Mouse (Mus musculus): Measurements from ENCODE around the gene Iqcg.
"Not testable (repeated sequence)": the region's sequence is repeated elsewhere in the genome, so short reads cannot be mapped to it uniquely, and the experiment has no call there.

Iqcg gene

DNA sequence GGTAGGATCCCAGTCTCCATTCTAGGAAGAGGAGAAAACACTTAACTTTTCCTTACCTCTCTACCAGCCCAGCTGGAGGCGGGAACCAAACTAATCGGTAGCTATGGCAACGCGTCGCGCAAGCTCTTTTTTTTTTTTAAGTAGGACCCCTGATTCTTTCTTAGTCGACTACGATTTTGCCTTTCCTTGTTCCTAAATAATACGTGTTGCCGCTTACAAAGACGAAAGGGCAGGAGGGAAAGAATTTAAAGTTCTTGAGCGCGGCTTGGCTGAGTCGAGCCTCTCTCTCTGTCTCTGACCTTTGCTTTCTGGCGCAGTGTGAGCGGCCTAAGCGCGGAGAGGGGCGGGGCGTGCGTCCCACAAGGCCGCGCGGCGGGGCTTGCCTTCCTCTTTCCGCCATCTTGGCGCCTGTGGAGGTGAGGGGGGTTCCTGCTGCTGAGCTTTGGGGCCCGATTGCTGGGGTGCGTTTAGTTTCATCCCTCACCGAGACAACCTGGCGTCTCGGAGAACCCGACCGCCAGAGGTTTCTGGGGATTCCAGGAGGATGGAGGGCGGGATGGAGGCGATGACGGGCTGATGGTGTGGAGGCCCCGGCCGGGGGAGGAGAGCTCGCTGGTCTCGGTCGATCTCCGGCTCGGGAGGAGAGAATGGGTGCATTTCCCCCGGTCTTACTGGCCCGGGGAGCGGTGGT lies at the start of gene Iqcg, which contains the start of gene Rpl35a:
Gene Iqcg, minus strand, starts transcription at position 124 of the 691 bp plus-strand sequence.
Gene Rpl35a, plus strand, starts transcription at position 359 of the 691 bp plus-strand sequence.
- DNase-seq (ENCODE audit: low read depth, low spot score), result peak; percentile 94

DNA sequence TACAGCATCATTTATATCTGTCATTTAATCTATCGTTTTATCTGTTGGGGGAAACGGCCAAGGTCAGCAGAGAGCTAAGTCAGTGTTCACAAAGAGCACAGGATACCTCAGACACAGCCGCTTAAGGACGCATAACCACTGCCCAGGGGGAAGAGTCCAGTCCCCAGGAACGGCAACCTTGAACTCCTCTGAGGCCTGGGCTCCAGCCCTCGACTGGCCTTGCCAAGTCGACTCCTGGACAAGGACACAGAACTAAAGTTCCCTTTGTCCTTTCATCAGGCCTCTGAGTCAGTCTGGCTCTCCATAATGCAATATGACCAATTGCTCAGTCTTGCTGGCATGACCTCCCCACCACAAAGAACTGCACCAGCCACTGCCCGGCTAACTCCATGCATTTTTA lies 29.6 kb upstream of the Iqcg start:
- no peak for DNase-seq (ENCODE audit: low read depth, low spot score)

DNA sequence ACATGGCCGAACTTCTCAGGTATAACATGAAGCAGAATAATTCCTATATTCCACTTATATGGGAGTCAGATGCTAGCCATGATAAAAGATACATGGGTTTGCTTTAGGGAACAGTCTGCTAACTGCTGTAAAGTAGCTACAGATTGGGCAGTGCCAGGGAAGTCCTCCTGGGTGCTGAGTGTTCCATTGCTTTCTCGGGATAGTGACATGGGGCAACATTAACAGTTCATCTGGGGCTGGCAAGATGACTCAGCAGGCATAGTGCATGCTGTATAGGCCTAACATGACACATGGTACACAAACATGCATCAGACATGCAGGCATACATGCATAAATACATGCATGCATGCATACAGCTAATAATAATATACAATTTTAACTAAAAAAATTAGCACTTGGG lies 28.0 kb upstream of the Iqcg start:
- no peak for DNase-seq (ENCODE audit: low read depth, low spot score)

DNA sequence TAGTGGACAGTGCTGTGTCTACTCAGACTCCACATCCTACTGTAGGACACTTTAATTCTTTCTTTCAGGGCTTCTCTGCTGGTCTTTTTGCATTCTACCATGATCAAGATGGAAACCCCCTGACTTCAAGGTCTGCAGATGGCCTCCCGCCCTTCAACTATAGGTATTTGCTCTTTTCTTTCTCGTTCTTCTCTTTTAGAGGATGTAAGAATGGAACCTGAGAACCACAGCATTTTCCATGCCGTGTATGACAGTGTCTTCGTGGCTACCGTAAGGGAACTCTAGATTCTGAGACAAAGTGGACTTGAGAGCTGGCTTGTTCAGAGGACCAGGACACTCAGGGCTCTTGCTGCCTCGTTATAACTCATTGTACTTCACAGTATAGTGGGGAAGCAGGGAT lies 26.9 kb upstream of the Iqcg start:
- DNase-seq (ENCODE audit: low read depth, low spot score), result no peak

DNA sequence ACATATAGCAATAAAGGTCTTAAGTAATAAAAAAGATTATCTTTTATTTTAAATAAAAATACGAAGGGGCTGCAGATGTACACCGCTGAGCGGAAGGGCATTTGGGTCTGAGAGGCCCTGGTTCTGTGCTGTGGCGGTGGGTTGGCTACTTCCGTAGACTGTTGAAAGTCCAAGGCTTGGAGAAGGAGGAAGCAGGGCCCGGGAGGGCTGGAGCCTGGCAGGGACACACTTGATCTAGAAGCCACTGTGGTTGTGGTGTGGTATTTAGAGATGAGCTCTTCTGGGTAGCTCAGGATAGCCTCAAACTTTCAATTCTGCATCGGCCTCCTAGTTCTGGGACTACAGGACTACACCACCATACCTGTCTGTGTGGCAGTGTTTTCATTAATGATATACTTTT lies 24.0 kb upstream of the Iqcg start:
- no peak for DNase-seq (ENCODE audit: low read depth, low spot score)

DNA sequence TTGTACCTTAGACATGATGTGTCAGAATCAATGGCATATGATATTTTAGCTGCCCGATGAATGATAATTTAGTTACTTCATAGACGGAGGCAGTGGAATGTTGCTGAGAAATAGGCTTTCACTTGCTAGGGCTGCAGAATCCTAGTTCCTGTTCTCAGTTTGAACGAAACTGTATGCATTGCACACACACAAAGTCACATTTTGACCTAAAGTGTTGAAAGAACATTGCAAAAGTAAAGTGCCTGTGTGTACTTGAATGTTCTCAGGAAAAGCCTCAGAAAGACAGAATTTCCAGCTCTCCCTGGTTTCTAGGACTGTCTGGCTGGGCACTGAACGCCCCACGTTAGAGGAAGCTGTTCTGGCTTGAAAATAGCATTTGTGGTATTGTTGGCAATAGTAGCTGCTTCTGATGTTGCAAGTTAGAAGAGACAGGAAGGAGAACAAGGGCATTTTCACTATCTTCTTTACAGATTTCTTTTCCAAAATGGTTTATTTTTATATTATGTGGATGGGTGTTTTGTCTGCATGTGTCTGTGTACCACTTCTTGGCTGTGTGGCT lies 21.1 kb upstream of the Iqcg start:
- DNase-seq (ENCODE audit: low read depth, low spot score), result no peak

DNA sequence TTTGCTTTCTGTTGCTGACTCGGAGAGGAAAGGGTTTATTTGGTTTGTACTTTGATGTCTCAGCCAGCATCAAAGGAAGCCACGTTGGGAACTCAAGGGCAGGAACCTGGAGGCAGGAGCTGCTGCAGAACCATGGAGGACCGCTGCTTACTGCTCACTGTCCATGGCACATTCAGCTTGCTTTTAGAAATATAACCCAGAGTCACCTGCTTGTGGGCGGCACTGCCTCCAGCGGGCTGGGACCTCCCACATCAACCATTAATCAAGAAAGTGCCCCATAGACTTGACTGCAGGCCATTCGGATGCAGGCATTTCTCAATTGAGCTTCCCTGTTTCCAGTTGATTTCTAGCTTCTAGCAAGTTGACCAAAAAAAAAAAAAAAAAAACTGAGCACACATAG lies 20.1 kb upstream of the Iqcg start:
- DNase-seq (ENCODE audit: low read depth, low spot score), result no peak

DNA sequence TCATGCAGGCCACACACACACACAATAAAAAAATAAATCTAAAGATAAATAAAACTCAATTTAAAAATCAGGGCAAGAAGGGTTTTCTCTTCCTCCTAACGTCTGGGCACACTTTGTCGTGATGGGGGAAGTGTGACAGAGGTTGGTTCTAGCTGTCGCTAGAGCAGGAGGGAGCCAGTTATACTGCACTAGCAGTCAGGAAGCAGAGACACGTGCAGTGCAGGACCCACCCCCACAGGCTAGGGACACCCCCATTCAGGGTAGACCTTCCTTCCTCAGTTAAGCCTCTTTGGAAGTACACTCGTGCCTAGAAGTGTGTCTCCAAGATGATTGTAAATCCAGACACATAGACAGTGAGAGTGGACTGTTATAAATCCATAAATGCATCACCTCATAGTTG lies 18.9 kb upstream of the Iqcg start:
- no peak for DNase-seq (ENCODE audit: low read depth, low spot score)

DNA sequence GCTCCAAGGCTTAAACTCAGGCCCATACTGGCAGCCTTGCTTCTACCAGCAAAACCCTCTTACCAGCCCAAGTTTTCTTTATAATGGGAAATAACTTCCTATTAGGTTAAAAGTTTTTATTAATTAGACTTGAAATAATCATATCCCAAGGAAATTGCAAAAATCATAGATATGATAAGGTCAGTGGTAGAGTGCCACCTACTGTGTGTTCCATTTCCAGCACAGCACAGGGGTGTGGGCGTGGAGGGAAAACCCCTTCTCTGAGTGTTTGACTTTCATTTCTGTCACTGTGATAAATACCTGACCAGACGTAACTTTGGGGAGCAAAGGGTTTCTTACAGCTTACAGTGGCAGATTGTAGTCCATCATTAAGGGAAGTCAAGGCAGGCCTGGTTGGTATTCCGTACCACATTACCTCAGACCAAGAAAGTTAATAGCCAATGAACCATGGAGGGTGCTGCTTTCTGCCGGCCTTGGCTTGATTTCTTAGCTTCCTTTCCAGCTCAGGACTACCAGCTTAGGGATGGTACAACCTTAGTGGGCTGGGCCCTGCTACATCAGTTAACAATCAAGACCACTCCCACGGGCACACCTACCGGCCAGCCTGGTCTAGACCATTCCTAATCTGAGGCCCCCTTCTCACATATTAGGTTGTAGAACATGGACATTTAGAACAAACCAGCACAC lies 17.0 kb upstream of the Iqcg start:
- DNase-seq (ENCODE audit: low read depth, low spot score), result no peak

DNA sequence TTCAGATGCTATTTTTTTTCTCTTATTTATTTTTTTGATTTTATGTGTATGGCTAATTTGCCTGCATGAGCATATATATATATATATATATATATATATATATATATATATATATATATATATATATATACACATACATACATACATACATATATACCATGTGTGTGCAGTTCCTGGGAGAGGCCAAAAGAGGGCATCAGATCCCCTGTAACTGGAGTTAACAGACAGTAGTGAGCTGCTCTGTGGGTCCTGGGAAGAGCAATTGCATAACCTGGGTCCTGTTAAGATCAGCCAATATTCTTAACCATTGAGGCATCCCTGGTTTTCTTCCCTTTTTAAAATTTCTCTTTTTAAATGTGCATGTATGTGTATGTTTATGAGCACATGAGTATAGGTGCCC lies 14.9 kb upstream of the Iqcg start:
- DNase-seq (ENCODE audit: low read depth, low spot score), result no peak

DNA sequence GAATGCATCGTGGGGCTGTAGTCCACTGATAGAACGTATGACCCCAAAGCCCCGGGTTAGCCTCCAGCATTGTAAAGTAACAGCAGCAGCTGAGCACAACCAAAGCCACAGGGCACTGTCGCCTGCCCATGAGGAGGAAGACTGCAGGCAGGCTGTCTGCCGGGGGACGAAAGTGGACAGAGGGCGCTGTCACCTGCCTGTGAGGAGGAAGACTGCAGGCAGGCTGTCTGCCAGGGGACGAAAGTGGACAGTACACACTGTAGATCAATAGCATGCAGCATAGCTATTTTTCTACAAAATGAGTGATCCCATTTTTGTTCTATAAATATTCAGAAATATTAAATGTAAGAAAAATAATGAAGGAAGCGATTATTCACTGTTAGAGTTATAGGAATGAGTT lies 8.6 kb upstream of the Iqcg start:
- DNase-seq (ENCODE audit: low read depth, low spot score), result no peak

DNA sequence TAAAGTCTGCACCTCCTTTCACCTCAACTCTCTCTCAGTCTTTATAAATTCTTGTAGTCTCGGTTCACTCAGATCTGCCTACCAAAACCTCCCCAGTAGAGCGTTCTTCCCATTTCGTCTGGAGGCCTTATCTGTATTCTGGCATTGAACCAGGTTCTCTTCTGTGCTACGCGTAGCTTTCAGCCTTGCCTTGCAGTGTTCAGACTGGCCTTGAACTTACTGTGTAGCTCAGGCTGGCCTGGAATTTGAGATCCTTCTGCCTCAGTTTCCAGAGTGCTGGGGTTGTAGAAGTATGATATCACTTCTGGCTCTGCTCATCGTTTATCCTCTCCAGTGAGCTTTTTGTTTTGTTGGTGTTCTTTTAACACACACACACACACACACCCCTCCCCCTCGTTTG lies 7.2 kb upstream of the Iqcg start:
- peak; percentile 22 for DNase-seq (ENCODE audit: low read depth, low spot score)

DNA sequence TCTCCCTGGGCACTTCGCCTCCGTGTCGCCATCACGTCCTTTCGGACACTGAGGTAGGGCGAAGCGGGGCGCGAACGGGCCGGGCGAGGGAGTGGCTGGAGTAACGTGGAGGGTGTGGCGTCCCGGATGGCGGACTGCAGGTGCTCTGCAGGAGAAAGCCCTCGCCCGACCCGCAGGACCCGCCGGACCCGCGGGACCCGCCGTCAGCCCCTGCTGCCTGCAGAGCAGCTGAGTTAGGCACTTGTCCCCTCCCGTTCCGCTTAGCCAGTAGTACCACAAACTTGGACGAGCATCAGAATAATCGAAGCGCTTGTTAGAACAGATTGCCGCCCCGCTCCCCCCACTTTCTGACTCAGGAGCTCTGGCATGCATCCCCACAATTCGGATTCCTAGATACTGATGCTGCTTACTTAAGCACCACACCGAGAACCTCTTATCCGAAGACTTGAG lies 6.7 kb upstream of the Iqcg start:
- DNase-seq (ENCODE audit: low read depth, low spot score), result peak; percentile 86

DNA sequence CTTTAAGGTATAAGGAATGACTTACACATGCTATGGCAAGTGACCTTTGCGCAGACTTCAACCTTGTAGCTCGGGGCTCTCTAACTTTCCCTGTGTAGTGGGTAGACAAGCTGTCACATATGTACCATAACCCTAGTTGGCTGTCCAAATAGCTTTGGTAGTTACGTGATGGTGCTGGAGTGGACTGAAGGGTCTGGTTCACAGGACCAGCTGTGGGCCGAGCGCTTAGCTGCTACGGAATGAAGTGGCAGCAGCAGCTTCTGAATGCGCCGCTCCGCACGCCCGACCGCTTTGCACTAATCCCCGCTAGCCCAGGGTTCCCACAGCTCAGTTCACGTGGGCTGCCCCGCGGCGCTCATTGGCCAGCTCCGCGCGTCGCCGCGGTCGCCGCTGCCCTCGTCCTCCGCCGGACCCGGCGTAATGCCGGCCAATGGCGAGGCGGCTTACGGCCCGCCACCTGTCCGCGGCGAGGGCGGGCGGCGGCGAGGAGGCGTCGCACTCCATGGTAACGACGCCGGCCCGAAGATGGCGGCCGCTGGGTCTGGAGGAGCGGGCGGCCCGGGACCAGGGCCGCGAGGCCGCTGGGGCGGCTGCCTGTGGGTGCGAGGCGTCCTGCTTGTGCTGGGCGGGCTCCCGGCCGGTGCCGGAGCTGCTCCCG lies 6.1 kb upstream of the Iqcg start, which contains the start of gene Lmln:
Gene Lmln, plus strand, starts transcription at position 498 of the 658 bp plus-strand sequence.
- peak; percentile 97 for DNase-seq (ENCODE audit: low read depth, low spot score)

DNA sequence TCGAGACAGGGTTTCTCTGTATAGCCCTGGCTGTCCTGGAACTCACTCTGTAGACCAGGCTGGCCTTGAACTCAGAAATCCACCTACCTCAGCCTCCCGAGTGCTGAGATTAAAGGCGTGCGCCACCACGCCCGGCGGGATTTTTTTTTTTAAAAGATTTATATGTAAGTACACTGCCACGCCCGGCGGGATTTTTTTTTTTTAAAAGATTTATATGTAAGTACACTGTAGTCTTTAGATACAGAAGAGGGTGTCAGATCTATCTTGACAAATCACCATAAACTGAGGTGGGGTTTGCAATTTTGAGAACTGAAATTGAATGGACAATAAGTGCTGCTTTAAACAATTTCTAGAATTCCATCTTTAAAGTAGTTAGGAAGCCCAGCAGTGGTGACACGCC lies 5.4 kb upstream of the Iqcg start:
- DNase-seq (ENCODE audit: low read depth, low spot score), result no peak

DNA sequence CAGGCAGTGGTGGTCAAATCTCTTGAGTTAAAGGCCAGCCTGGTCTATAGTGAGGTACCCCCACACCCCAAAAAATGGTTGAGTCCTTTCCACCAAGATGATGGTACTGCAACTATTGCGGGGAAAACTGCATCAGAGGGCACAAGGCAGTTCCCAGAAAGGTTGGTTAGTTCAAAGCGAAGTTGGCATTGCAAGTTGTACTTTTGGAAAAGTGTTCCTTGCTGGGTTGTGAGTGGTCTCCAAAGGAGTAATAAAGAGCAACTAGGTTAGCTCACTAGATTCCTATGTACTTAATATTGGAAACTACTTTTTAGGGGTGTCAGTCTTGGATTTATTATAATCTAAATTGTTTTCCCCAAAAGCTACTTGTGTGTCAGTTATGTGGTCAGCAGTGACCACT lies 4.9 kb upstream of the Iqcg start:
- DNase-seq (ENCODE audit: low read depth, low spot score), result no peak

DNA sequence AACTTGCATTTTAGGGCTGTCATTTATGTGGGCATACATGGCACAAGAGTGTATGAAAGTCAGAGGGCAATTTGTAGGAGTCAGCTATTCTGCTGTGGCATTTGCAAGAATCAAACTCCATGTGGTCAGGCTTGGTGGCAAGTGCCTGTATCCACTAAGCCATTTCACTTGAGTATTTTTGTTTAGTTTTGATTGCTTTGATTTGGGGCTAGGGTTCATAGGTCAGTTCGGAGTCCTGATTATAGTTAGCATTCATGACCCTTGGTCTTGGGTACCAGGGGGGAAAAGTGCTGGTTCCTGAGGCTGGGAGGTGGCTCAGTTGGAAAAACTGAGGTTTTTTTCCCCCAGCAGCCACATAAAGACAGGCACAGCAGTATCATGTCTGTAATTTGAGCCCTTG lies 3.5 kb upstream of the Iqcg start:
- DNase-seq (ENCODE audit: low read depth, low spot score), result no peak

DNA sequence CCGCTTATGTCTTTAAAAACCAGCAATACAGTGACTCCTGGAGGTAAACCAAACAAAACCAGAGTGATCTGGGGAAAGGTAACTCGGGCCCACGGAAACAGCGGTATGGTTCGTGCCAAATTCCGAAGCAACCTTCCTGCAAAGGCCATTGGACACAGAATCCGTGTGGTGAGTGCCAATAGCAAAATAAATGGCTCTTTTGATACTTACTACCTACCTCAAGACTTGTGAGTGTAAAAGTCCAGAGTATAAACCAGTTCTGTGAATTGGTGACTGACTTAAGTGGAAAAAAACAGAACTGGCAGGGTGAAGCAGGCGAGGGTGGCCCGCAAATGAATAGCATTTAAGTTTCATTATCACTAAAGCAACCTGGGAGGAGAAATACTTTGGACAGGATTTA lies 2.6 kb upstream of the Iqcg start:
- DNase-seq (ENCODE audit: low read depth, low spot score), result not testable (repeated sequence)

DNA sequence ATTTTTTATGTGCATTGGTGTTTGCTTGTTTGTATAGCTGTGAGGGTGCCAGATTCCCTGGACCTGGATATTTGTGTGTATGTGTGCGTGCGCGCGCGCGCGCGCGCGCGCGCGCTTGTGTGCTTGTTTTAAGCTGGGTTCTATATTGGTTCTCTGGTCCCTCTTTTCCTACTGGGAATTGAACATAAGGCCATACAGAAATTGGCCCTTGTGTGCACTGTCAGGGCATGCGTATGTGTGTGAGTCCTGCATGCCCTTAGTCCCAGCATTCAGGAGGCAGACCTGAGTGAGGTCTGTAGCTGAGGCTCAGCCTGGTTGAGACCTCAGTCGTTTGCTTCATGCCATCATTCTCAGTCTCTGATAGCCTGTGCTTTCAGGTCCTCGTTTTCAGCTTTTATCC lies 2.0 kb upstream of the Iqcg start:
- DNase-seq (ENCODE audit: low read depth, low spot score), result no peak

DNA sequence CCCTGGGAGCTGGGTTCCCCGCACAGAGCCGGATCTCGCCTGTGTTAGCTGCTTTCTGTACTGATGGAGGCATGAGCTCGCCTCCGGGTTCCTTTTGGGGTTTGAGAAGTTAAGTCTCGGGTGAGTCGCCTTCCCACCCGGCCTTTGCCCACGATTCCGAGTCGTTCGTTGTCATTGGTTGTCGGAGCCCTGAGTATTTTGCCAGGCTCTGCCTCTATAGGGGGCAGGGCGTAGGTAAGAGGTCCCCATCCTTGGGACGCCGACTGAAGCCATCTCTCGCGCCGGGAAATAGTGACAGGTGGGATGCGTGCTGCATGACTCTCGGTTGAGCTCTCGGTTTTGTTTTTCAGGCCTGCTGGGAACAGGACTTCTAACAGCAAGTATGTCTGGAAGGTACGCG lies 768 bp upstream of the Iqcg start:
- DNase-seq (ENCODE audit: low read depth, low spot score), result peak; percentile 58

DNA sequence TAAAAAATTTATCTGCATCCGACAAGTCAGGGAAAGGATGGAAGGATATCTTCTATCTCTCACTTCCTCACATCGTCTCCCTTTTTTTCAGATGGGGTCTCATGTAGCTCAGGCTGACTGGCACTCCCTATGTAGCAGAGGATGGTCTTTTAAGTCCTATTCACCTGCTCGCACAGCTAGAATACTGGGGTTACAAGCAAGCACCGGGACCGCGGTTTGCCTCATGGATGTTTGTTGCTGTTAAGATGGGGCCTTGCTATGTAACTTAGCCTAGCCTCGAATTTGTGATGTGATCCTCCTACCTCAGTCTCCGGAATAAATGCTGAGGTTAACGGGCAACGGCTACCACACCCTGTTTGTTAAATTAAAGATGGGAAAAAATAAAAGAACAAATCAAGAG lies 363 bp downstream of the Iqcg start:
- peak; percentile 15 for DNase-seq (ENCODE audit: low read depth, low spot score)

DNA sequence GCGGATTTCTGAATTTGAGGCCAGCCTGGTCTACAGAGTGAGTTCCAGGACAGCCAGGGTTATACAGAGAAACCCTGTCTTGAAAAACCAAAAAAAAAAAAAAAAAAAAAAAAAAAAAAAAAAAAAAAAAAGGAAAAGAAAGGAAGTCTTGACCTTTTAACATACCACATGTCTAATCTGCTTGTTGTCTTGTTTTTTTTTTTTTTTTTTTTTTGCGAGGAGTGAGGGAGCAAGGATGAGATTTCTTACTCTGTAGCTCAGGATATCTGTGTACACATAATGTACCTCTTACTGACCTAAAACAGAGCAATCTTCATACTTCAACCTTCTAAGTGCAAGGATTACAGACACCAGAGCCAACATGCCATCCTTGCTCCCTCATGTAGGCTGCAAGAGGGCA lies 1.1 kb downstream of the Iqcg start:
- not testable (repeated sequence) for DNase-seq (ENCODE audit: low read depth, low spot score)
